Mouse (Mus musculus) liver, embryonic 16.5 days (tissue): ENCODE data around the gene Olfr600. TPM values are rescaled to one million over a fixed set of nuclear protein-coding genes. Genes with fewer than 3 reads are reported as not detected.
"Not testable (repeated sequence)": the region's sequence is repeated elsewhere in the genome, so short reads cannot be mapped to it uniquely, and the experiment has no call there.

Experiments
- ATAC-seq: fragments of 200-750 bp; cut with Nextera tagmentation; 2 replicates; pipeline ENCODE4 v1.8.0; 2017; ENCODE audit warnings: low read depth, mild to moderate bottlenecking, moderate number of reproducible peaks, moderate library complexity
- H3K27ac ChIP-seq: fragments of 300-500 bp; sonication (generic); 2 replicates; pipeline ENCODE4 v1.5.1; 2014; ENCODE audit warnings: mild to moderate bottlenecking, low read length
- H3K27me3 ChIP-seq: fragments of 300-500 bp; sonication (generic); 2 replicates; pipeline ENCODE4 v1.6.1; 2014; ENCODE audit warnings: low read depth, low read length, mixed read lengths; ENCODE audit not compliant: control insufficient read depth, insufficient read depth
- H3K36me3 ChIP-seq: fragments of 300-500 bp; sonication (generic); 2 replicates; pipeline ENCODE4 v1.6.1; 2014; ENCODE audit warnings: mild to moderate bottlenecking; ENCODE audit not compliant: control insufficient read depth, insufficient read depth
- H3K4me1 ChIP-seq: fragments of 300-500 bp; sonication (generic); 2 replicates; pipeline ENCODE4 v1.6.1; 2014; ENCODE audit warnings: low read depth, low read length, mixed read lengths; ENCODE audit not compliant: control insufficient read depth
- H3K4me2 ChIP-seq: fragments of 300-500 bp; sonication (generic); 2 replicates; pipeline ENCODE4 v1.6.1; 2014; ENCODE audit warnings: low read depth, low read length, mixed read lengths
- H3K4me3 ChIP-seq: fragments of 300-500 bp; sonication (generic); 2 replicates; pipeline ENCODE4 v1.5.1; 2014; ENCODE audit warnings: low read depth, mild to moderate bottlenecking, low read length
- H3K9ac ChIP-seq: fragments of 300-500 bp; sonication (generic); 2 replicates; pipeline ENCODE4 v1.6.1; 2014; ENCODE audit warnings: low read depth, low read length
- H3K9me3 ChIP-seq: fragments of 300-500 bp; sonication (generic); replicated peaks from 2 replicates; pipeline ENCODE4 v1.6.1; 2016; ENCODE audit warnings: low read length; ENCODE audit not compliant: control insufficient read depth
- WGBS: fragments of 180-500 bp; shearing (Covaris S2); extraction: QIAGEN DNeasy Blood & Tissue Kit; methylation state at CpG from one replicate; pipeline ENCODE4 v1.1.7; 2014; ENCODE audit not compliant: insufficient replicate concordance; 5-methylcytosine and 5-hydroxymethylcytosine counted together
- polyA plus RNA-seq: library from polyadenylated mRNA; unstranded; fragments of >200 nt; fragmentation: Nextera tagmentation; extraction: Ambion mirVana; gene quantifications from 2 replicates; pipeline ENCODE4 v1.2.1, GENCODE M21; 2015

The Olfr600 gene
- not detected in 2 replicates for polyA plus RNA-seq

GRCm38 (mm10) chr7:103349569-103349968 lies at the start of gene Olfr600:
TSS of gene Olfr600 (minus strand) at chr7:103349669.
- Histone ChIP-seq H3K27ac (no peak within 1 kb of the TSS), H3K36me3 (no peaks in the 10 kb centered on the region), H3K27me3 (no peaks in the 10 kb centered on the region), H3K4me3 (no peak within 1 kb of the TSS), H3K9ac (no peak within 1 kb of the TSS), H3K4me2 (no peak within 1 kb of the TSS), H3K9me3 (no peaks in the 10 kb centered on the region), H3K4me1 (no peaks in the 10 kb centered on the region)
- no peak for ATAC-seq

- Histone ChIP-seq H3K36me3 (no peaks in the 10 kb centered on the region), H3K9me3 (no peaks in the 10 kb centered on the region), H3K4me3 (no peak overlapping the region), H3K9ac (no peak overlapping the region), H3K27me3 (no peaks in the 10 kb centered on the region), H3K27ac (no peak overlapping the region), H3K4me1 (no peaks in the 10 kb centered on the region), H3K4me2 (no peak overlapping the region)
- no peak for ATAC-seq
- WGBS: 4% methylated on average over 1 of the region's 1 CpGs
These were observed 49.5 kb upstream of the Olfr600 start for GRCm38 (mm10) chr7:103398981-103399380.

- no peak for ATAC-seq
- Histone ChIP-seq H3K27ac (no peak overlapping the region), H3K4me3 (no peak overlapping the region), H3K36me3 (no peaks in the 10 kb centered on the region), H3K27me3 (no peaks in the 10 kb centered on the region), H3K4me1 (no peaks in the 10 kb centered on the region), H3K9me3 (no peaks in the 10 kb centered on the region), H3K4me2 (no peak overlapping the region), H3K9ac (no peak overlapping the region)
These were observed 48.3 kb upstream of the Olfr600 start for GRCm38 (mm10) chr7:103397758-103398157.

GRCm38 (mm10) chr7:103386077-103386476 lies 36.6 kb upstream of the Olfr600 start, which contains the start of gene Olfr603:
TSS of gene Olfr603 (minus strand) at chr7:103386177.
- H3K9me3 ChIP-seq: no peaks in the 10 kb centered on the region
- no peak within 1 kb of the TSS for H3K4me2 ChIP-seq
- no peaks in the 10 kb centered on the region for H3K27me3 ChIP-seq
- no peak within 1 kb of the TSS for H3K9ac ChIP-seq
- H3K4me1 ChIP-seq: no peaks in the 10 kb centered on the region
- ATAC-seq: no peak
- H3K4me3 ChIP-seq: no peak within 1 kb of the TSS
- H3K27ac ChIP-seq: no peak within 1 kb of the TSS
- no peaks in the 10 kb centered on the region for H3K36me3 ChIP-seq

- Histone ChIP-seq H3K4me1 (no peaks in the 10 kb centered on the region), H3K4me2 (no peak within 1 kb of the TSS), H3K4me3 (no peak within 1 kb of the TSS), H3K36me3 (no peaks in the 10 kb centered on the region), H3K9me3 (no peaks in the 10 kb centered on the region), H3K9ac (no peak within 1 kb of the TSS), H3K27me3 (no peaks in the 10 kb centered on the region), H3K27ac (no peak within 1 kb of the TSS)
- no peak for ATAC-seq
- 61% methylated on average over 1 of the region's 1 CpGs for WGBS
These were observed 13.1 kb upstream of the Olfr600 start, which contains the start of gene Olfr601 for GRCm38 (mm10) chr7:103362555-103362954. TSS of gene Olfr601 (minus strand) at chr7:103362655.

- no peak within 1 kb of the TSS for H3K4me3 ChIP-seq
- no peaks in the 10 kb centered on the region for H3K36me3 ChIP-seq
- no peaks in the 10 kb centered on the region for H3K27me3 ChIP-seq
- H3K4me1 ChIP-seq: no peaks in the 10 kb centered on the region
- 72% methylated on average over 1 of the region's 1 CpGs for WGBS
- H3K9me3 ChIP-seq: no peaks in the 10 kb centered on the region
- H3K27ac ChIP-seq: no peak within 1 kb of the TSS
- H3K9ac ChIP-seq: no peak within 1 kb of the TSS
- no peak for ATAC-seq
- no peak within 1 kb of the TSS for H3K4me2 ChIP-seq
These were observed 13.9 kb downstream of the Olfr600 start, which contains the start of gene Olfr599 for GRCm38 (mm10) chr7:103335617-103336016. TSS of gene Olfr599 (plus strand) at chr7:103335917.

GRCm38 (mm10) chr7:103323268-103323667 lies 26.2 kb downstream of the Olfr600 start, which contains the start of gene Olfr598:
TSS of gene Olfr598 (plus strand) at chr7:103323568.
- H3K27me3 ChIP-seq: no peaks in the 10 kb centered on the region
- H3K9me3 ChIP-seq: no peaks in the 10 kb centered on the region
- no peak within 1 kb of the TSS for H3K27ac ChIP-seq
- ATAC-seq: no peak
- H3K36me3 ChIP-seq: no peaks in the 10 kb centered on the region
- no peak within 1 kb of the TSS for H3K4me3 ChIP-seq
- H3K9ac ChIP-seq: no peak within 1 kb of the TSS
- H3K4me1 ChIP-seq: no peaks in the 10 kb centered on the region
- no peak within 1 kb of the TSS for H3K4me2 ChIP-seq

GRCm38 (mm10) chr7:103316015-103316414 lies 33.5 kb downstream of the Olfr600 start, which contains the start of gene Olfr597:
TSS of gene Olfr597 (plus strand) at chr7:103316315.
- not testable (repeated sequence) for H3K4me1 ChIP-seq

GRCm38 (mm10) chr7:103305348-103305747 lies 44.1 kb downstream of the Olfr600 start, which contains the start of gene Olfr596:
TSS of gene Olfr596 (plus strand) at chr7:103305648.
- WGBS: 53% methylated on average over 2 of the region's 2 CpGs
- H3K27ac ChIP-seq, H3K4me2 ChIP-seq, H3K4me3 ChIP-seq, ATAC-seq, H3K9ac ChIP-seq, H3K36me3 ChIP-seq, H3K4me1 ChIP-seq, H3K27me3 ChIP-seq, H3K9me3 ChIP-seq: not testable (repeated sequence)

More at GRCm38 (mm10) chr7:103316015-103316414, 33.5 kb downstream of the Olfr600 start, which contains the start of gene Olfr597:
- H3K4me2 ChIP-seq, H3K27me3 ChIP-seq, H3K4me3 ChIP-seq, H3K9ac ChIP-seq, H3K9me3 ChIP-seq, ATAC-seq, H3K36me3 ChIP-seq, H3K27ac ChIP-seq: not testable (repeated sequence)
- 68% methylated on average over 2 of the region's 2 CpGs for WGBS
